Mouse (Mus musculus) hindbrain, postnatal 0 days (tissue): ENCODE results near the gene Macrod2. TPM values are rescaled to one million over a fixed set of nuclear protein-coding genes. Genes with fewer than 3 reads are reported as not detected.

ENCODE experiments used
- ATAC-seq: fragments of 200-750 bp; cut with Nextera tagmentation; 2 replicates; pipeline ENCODE4 v1.8.0; 2017; ENCODE audit warnings: mild to moderate bottlenecking, moderate TSS enrichment, moderate library complexity
- DNase-seq: peaks from one replicate; pipeline ENCODE4 v3.0.0-alpha.2; 2015; ENCODE audit warnings: low spot score
- H3K27ac ChIP-seq: fragments of 300-500 bp; sonication (generic); 2 replicates; pipeline ENCODE4 v1.5.1; 2014; ENCODE audit warnings: mild to moderate bottlenecking
- H3K27me3 ChIP-seq: fragments of 300-500 bp; sonication (generic); 2 replicates; pipeline ENCODE4 v1.6.1; 2014; ENCODE audit warnings: low read length, mixed read lengths; ENCODE audit not compliant: insufficient read depth
- H3K36me3 ChIP-seq: fragments of 300-500 bp; sonication (generic); 2 replicates; pipeline ENCODE4 v1.6.1; 2014; ENCODE audit warnings: low read length, mixed read lengths; ENCODE audit not compliant: insufficient read depth
- H3K4me1 ChIP-seq: fragments of 300-500 bp; sonication (generic); 2 replicates; pipeline ENCODE4 v1.6.1; 2014; ENCODE audit warnings: antibody characterized with exemption, low read length, mixed read lengths; ENCODE audit not compliant: insufficient read depth
- H3K4me2 ChIP-seq: fragments of 300-500 bp; sonication (generic); 2 replicates; pipeline ENCODE4 v1.6.1; 2014; ENCODE audit warnings: low read depth, mild to moderate bottlenecking, low read length, moderate library complexity, mixed read lengths
- H3K4me3 ChIP-seq: fragments of 300-500 bp; sonication (generic); 2 replicates; pipeline ENCODE4 v1.5.1; 2014; ENCODE audit warnings: low read length
- H3K9ac ChIP-seq: fragments of 300-500 bp; sonication (generic); replicated peaks from 2 replicates; pipeline ENCODE4 v1.6.1; 2014; ENCODE audit warnings: mild to moderate bottlenecking, low read length, moderate library complexity, mixed read lengths
- H3K9me3 ChIP-seq: fragments of 300-500 bp; sonication (generic); 2 replicates; pipeline ENCODE4 v1.6.1; 2016; ENCODE audit warnings: low read length, mixed read lengths
- CTCF ChIP-seq: IDR thresholded peaks from 2 replicates; pipeline ENCODE4 v1.5.1; 2016; ENCODE audit warnings: antibody characterized with exemption, control low read depth, low read depth
- WGBS: fragments of 180-500 bp; shearing (Covaris S2); extraction: QIAGEN DNeasy Blood & Tissue Kit; methylation state at CpG from one replicate; pipeline ENCODE4 v1.1.7; 2014; 5-methylcytosine and 5-hydroxymethylcytosine counted together
- polyA plus RNA-seq: library from polyadenylated mRNA; unstranded; fragments of >200 nt; fragmentation: Nextera tagmentation; extraction: Ambion mirVana; gene quantifications from 2 replicates; pipeline ENCODE4 v1.2.1, GENCODE M21; 2015
- total RNA-seq: library from RNA; depleted of rRNA; stranded (reverse); fragments of >200 nt; gene quantifications from 2 replicates; pipeline ENCODE4 v1.2.3, GENCODE M21; 2014

The Macrod2 gene
- total and polyA plus RNA-seq, 2 experiments from 2014 or later, result 18.3 to 60.0 TPM

DNA sequence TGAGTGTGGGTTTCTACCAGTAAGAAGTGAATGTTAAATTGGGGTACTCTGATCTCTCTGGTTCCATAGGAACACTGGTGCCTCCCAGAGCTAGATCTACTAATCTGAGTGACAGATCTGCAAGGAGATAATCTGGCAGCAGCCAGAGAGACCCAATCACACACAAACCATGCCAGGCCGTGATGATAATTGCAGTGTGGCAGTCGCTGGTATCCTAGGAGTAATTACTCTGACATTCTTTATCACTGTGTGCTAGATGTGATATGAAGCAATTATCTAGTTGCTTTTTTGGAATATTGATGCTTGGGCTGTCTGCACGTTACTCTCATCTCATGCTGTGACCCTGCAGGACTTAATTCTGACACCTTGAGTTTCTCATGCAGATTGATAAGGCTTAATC is 1518.4 kb downstream of the Macrod2 start:
- Histone ChIP-seq H3K4me2 (no peak overlapping the region), H3K4me1 (no peaks in the 10 kb centered on the region), H3K4me3 (no peak overlapping the region), H3K9me3 (no peaks in the 10 kb centered on the region), H3K27me3 (no peaks in the 10 kb centered on the region), H3K36me3 (no peaks in the 10 kb centered on the region), H3K9ac (no peak overlapping the region), H3K27ac (no peak overlapping the region)
- ATAC-seq (no peak; the same call in 1 of the 2 replicates), DNase-seq (peak; percentile 33)
- no peak for TF ChIP-seq CTCF
- WGBS, result 24% methylated on average over 3 of the region's 3 CpGs

DNA sequence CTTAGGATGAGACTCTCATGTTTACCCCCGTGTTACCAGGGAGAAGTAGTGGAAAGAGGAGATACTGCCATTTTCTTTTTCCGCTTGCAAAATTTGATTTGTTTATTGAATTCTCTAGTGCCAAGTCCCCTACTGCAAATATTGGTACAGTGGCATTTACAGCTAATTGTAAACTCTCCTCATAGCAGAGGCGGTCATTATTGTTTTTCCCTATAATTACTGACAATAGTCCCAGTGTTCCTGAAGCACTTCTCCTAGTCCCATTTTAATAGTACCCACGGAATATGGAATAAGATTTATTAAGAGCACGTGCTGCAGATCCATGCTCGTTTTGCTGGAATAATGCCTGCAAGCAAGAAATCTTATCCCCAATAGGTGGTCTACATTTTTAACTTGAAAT is 1518.8 kb downstream of the Macrod2 start:
- Histone ChIP-seq H3K27me3 (no peaks in the 10 kb centered on the region), H3K9ac (no peak overlapping the region), H3K4me3 (no peak overlapping the region), H3K36me3 (no peaks in the 10 kb centered on the region), H3K4me1 (no peaks in the 10 kb centered on the region), H3K4me2 (no peak overlapping the region), H3K27ac (no peak overlapping the region), H3K9me3 (no peaks in the 10 kb centered on the region)
- 48% methylated on average over 6 of the region's 6 CpGs for WGBS
- no peak for TF ChIP-seq CTCF
- DNase-seq (peak; percentile 9), ATAC-seq (no peak)

DNA sequence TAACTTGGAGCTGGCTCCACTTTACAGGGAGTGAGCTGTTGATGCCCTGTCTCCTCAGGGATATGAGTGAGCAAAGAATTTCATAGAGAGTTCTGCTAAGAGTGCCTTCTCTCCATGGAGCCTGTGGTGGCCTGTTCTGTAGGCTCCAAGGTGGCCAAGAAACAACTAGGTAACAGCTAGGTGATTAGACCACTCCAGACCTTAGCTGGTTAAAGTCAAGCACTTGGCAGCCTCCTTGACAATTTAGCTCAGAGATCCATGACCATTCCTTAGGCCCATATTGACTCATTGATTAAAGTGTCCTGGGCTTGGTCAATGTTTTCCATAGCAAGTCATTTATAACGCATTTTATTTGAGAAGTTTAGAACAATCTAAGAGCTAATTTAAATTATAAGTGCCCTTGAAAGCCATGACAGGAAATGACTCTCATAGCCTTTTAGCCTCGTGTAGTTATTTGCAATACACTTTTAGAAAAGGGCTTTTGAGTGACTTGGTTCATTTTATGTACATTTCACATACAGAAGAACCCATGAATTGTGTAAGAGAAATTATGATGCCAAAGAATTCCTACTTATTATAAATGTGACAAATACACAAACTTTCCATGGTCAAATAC is 1525.4 kb downstream of the Macrod2 start:
- H3K27ac ChIP-seq, result no peak overlapping the region
- H3K27me3 ChIP-seq, result no peaks in the 10 kb centered on the region
- no peak for TF ChIP-seq CTCF
- no peak overlapping the region for H3K4me3 ChIP-seq
- H3K9ac ChIP-seq, result no peak overlapping the region
- H3K4me1 ChIP-seq, result no peaks in the 10 kb centered on the region
- no peaks in the 10 kb centered on the region for H3K36me3 ChIP-seq
- no peak overlapping the region for H3K4me2 ChIP-seq
- 84% methylated on average over 2 of the region's 2 CpGs for WGBS
- DNase-seq (no peak), ATAC-seq (no peak)
- H3K9me3 ChIP-seq, result no peaks in the 10 kb centered on the region

DNA sequence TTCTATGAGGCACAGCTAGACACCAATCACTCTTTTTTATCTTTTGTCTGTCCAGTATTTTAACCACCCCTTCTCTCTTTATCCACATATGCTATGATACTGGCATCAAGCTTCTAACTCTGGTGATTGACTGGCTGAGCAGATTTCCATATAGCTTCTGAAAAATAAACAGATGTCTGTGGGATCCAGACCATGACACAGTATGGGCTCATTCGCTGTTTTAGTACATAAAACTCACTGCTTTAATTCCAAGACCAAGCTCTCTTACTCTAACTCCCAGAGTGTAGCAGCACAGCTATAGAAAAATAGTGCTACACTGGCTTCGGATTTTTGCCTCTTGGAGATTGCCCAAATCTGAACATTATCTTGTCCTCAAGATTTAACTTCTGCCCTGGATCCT is 1540.0 kb downstream of the Macrod2 start:
- no peak for DNase-seq
- Histone ChIP-seq H3K36me3 (no peaks in the 10 kb centered on the region), H3K4me2 (no peak overlapping the region), H3K27ac (no peak overlapping the region), H3K4me3 (no peak overlapping the region), H3K9me3 (0 out of 2 replicates have a peak, but pooled peaks cover 2% of the 10 kb centered on the region), H3K9ac (no peak overlapping the region), H3K27me3 (no peaks in the 10 kb centered on the region), H3K4me1 (no peaks in the 10 kb centered on the region)
- no peak for ATAC-seq
- no peak for TF ChIP-seq CTCF
- 59% methylated on average over 2 of the region's 2 CpGs for WGBS

DNA sequence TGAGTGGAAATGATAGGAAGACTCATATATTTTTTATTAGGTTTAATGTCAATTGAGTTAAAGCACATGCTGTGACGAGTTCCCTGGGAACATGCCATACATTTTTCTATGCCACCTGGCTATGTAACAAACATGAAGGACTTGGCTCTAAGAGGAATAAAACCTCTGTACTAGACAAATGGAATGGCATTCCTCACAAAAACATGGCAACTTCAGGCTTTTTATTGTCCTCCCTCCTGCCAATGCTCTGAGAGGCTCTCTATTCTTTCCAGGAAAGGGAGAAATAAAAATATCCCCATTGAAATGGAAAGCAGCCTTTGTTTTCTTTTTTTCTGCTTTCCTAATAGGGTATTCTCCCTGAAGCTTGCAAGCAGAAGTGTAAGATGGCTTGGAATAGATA is 1559.7 kb downstream of the Macrod2 start:
- 27% methylated on average over 1 of the region's 1 CpGs for WGBS
- no peaks in the 10 kb centered on the region for H3K9me3 ChIP-seq
- no peak overlapping the region for H3K4me2 ChIP-seq
- no peak for ATAC-seq
- H3K27me3 ChIP-seq, result no peaks in the 10 kb centered on the region
- H3K27ac ChIP-seq, result no peak overlapping the region
- DNase-seq, result no peak
- no peaks in the 10 kb centered on the region for H3K36me3 ChIP-seq
- no peak overlapping the region for H3K4me3 ChIP-seq
- no peaks in the 10 kb centered on the region for H3K4me1 ChIP-seq
- H3K9ac ChIP-seq, result no peak overlapping the region
- TF ChIP-seq CTCF, result no peak

DNA sequence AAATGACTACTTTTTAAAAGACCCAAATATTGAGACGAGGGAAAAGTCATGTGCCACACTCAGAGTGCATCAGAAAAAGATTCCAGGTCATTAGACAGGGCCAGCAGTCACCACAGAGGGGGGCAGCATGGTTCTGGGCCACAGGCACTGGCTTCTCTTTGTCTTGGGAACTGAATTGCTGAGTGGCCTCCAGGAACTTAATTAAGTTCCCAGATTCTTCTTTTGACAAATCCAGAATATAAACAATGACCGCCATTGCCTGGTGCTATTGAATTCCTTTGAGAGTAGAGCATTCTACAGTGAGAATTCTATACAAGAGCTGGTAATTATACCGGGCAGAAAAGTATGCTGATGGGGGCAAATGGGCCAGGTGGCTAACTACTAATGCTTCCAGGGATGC is 1560.1 kb downstream of the Macrod2 start:
- DNase-seq, result peak; percentile 25

DNA sequence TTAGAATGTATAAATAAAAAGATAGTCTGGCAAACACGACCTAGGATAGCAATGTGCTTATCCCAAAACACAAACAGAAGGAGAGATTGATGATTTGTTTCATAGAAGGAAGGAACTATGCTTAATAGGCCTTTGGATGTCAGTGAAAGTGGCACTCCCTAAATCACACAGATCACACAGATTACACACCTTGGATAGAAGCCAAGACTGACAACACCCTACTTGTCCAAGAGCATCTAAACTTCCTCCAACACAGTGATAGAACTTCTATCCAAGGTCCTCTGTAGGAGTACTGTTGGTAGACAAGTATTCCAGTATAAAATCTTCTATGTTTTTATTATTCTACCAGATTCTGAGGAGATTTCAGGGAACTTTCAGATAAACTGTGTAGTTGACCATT is 1567.8 kb downstream of the Macrod2 start:
- Histone ChIP-seq H3K36me3 (no peaks in the 10 kb centered on the region), H3K27me3 (no peaks in the 10 kb centered on the region), H3K4me2 (no peak overlapping the region), H3K4me3 (no peak overlapping the region), H3K9ac (no peak overlapping the region), H3K9me3 (no peaks in the 10 kb centered on the region), H3K27ac (no peak overlapping the region), H3K4me1 (no peaks in the 10 kb centered on the region)
- DNase-seq (no peak), ATAC-seq (no peak)
- WGBS, result 56% methylated on average over 1 of the region's 1 CpGs
- TF ChIP-seq CTCF, result no peak

More for the DNA sequence above, 1560.1 kb downstream of the Macrod2 start:
- Histone ChIP-seq H3K4me1 (no peaks in the 10 kb centered on the region), H3K9ac (no peak overlapping the region), H3K4me3 (no peak overlapping the region), H3K27me3 (no peaks in the 10 kb centered on the region), H3K9me3 (no peaks in the 10 kb centered on the region), H3K4me2 (no peak overlapping the region), H3K27ac (no peak overlapping the region), H3K36me3 (no peaks in the 10 kb centered on the region)
- TF ChIP-seq CTCF, result no peak
- WGBS, result 8% methylated on average over 3 of the region's 3 CpGs
- 0 out of 2 replicates have a peak, but pooled peaks have one; percentile 45 for ATAC-seq
